Mouse (Mus musculus): ENCODE data around the gene Fam114a2. TPM values are rescaled to one million over a fixed set of nuclear protein-coding genes. Genes with fewer than 3 reads are reported as not detected.
"Not testable (repeated sequence)": the region's sequence is repeated elsewhere in the genome, so short reads cannot be mapped to it uniquely, and the experiment has no call there.

The Fam114a2 gene
- 10 to 100 TPM; 29.7 to 33.1 TPM for total RNA-seq (2021)
- long read RNA-seq, experiment 1, transcript Fam114a2-201 (14 exons, 2,557 nt), result major isoform, 8 of 44 reads
- long read RNA-seq, experiment 1, partial matches to known transcripts, result 1 of 44 reads
- long read RNA-seq, experiment 1, other reads (novel, unspliced or antisense), result 35 of 44 reads
- long read RNA-seq, experiment 2, transcript Fam114a2-201 (14 exons, 2,557 nt), result major isoform, 6 of 44 reads
- long read RNA-seq, experiment 2, partial matches to known transcripts, result 1 of 44 reads
- long read RNA-seq, experiment 2, other reads (novel, unspliced or antisense), result 37 of 44 reads

DNA sequence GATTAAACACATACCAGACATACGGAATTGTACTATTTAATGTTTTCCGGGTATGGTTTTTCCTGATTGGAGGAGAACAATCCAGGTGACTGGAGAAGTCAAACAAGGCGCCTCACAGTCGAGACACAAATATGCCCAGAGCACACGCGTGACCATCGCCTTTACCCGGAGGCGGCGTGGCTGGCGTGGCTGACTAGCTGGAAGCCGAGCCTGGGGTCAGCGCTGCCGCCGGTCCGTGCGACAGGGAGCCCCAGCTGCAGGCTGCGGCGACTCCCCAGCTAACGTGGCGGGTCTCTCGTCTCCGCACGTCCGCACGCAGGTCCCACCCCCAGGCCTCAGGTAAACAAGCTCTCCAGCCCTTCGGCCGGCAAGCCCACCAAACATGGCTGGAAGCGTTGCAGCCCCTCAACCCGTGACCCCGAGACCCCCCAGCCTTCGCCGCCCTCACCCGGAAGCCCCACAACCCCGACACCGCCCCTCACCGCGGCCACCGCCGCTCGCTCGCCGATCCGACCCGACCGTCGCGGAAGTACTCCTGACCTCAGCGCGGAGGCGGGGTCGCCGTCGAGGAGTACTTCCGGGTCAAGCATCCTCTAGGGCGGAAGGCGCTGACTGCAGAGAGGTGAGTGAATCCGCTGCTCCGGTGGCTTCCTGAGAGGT is at the start of gene Fam114a2, which contains the start of gene Mfap3:
Fam114a2 (minus strand) TSS at position 527 of the 660 bp plus-strand sequence.
Mfap3 (plus strand) TSS at position 574 of the 660 bp plus-strand sequence.
- intact Hi-C loops (cut with DNase I), result no loop called here

DNA sequence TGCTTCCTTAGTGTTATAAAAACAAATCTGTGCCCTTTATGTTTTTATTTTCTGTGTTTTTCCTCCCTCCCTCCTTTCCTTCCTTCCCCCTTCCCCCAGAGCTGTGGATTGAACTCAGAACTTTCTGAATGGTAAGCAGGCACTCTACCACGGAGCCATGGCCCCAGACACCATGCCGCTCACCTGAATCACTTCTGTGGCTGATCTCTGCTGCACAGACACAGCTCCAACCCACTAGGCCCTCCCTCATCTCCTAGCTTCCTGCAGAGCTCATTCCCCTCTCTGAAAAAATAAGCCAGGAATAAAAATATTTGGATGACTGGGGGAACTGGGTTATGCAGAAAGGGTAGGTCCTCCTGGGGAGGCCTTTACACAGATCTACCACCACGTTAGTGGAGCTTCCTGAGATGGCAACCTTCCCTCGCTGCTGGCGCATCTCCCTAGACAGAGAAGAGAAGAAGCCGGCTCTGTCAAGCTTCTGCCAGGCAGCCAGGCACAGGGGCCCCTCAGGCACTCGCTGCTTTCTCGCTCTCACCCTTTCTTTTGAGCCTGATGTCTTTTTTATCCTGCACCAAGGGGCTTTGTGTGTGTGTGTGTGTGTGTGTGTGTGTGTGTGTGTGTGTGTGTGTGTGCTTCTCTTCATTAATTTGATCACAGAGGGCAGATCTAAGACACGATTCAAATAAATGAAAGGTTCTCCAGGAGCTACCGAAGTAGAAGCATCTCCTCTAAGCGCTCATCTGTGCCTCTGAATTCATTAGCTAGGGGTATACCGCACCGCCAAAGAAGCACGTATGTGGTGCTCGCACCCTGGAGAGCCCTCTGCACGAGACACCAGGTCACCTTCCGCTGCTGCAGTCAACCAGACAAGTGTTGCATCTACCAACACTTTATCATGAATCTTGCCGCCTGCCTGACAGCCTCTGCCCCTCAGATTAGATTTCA is 47.9 kb upstream of the Fam114a2 start:
- peak in 1 of 2 experiments; percentile 16 for DNase-seq (ENCODE audit: low spot score in 2 of 2)
- intact Hi-C loops (cut with DNase I), result no loop called here

More for the DNA sequence above, at the start of gene Fam114a2, which contains the start of gene Mfap3:
- DNase-seq (ENCODE audit: low spot score in 2 of 2), result peak; percentile 84 to 92

DNA sequence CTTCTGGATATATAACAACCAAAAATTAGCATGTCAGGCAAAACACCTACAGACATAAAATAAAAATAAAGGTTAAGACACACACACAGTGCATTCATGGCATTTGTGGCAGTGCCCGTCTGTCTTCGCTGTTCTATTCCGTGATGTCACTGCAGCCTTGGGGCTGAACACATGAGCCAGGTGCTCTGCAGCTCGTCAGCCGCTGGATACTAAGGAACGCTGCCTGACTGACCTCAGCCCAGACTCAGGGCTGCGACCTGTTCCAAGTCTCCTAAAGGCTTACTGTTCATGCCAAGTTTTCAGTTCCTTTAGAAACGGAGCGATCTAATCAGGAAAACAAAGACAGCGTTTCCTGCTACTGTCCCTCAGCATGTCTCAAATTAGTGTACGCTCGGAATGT is 46.1 kb upstream of the Fam114a2 start:
- intact Hi-C loops (cut with DNase I), result no loop called here
- DNase-seq (ENCODE audit: low spot score in 2 of 2), result no peak

DNA sequence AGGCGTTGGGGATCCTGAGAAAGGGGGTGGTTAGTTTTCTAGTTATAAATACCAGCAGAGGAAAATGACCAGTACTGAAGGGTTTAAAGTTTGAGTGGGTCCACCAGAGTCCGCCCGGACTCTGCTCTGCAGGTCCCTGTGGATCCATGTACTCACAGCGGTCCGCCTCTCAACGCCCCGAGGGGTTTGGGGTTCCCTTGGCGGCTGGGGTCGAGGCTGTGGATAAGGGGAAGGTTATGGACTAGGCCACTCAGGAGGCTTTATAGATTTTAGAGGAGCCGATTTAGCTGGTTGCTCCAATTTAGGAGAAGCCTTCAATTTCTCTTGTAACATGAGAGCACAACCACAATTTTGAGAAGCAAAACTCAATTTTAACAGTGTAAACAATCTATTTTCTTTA is 39.5 kb upstream of the Fam114a2 start:
- intact Hi-C loops (cut with DNase I); DNase-seq (ENCODE audit: low spot score in 2 of 2): not testable (repeated sequence)

DNA sequence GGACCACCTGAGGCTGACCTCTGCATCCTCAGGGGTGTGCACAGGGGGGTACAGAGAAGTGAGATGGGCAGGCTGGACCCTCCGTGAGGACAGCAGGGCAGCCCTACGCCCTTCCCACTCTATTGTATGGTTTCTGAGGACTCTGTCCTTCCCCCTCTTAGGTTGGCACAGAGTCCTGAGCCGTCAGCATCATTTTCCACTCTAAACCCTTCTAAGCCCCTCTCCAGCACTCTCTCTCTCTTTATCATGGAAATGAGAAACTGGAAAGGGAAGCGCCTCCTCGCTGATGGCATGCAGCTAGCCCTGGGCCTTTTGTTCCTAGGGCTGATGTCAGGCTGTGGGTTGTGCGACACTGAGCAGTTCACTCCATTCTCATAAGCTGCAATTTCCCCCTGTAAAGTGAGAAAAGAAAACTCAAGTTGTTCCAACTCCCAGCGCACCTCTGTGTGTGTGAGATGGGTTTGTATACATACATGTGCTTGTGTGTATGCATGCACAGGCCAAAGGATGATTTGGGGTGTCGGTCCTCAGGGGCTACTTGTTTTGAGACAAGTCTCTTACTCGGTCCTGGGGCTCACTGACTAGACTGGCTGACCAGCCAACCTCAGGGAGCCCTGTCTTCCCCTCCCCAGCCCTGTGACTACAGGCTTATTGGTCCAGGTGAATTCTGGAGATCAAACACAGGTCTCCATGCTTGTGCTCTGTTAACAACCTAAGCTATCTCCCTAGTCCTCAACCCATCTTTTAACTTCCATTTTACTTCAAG is 34.8 kb upstream of the Fam114a2 start:
- intact Hi-C loops (cut with DNase I), result no loop called here
- no peak for DNase-seq (ENCODE audit: low spot score in 2 of 2)

DNA sequence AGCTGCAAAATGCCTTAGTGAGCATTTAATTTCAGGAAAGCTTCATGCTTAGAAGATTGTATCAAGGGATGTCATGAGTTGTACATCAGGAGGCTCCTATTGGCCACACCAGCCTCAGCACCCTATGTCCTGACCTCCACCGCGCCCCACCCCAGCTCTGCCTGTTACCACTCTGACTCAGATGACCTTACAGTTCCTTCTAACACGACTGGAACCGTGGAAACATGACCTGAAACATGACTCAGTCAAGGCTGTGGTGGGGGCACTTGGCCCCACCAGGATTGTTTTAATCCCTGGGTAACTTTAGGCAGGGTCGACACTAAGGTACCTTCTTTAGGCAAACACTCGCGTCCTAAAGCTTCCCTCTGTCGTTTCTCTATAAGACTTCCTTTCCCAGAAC is 32.6 kb upstream of the Fam114a2 start:
- DNase-seq (ENCODE audit: low spot score in 2 of 2), result no peak
- intact Hi-C loops (cut with DNase I), result no loop called here

DNA sequence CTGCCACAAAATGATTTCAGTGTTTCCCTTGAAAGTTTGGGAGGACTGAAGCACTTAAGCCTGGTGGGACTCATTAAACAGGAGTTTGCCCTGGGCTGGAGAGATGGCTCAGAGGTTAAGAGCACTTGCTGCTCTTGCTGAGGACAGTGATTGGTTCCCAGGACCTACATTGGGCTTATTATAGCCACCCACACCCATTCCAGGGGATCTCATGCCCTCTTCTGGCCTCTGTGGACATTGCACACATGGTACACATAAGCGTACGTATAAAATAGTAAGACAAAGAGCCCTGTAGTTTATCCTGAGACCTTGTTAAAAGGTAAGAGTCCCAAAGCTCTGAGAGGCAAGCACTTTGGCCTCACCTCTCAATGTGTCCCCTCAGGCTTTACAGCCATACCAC is 31.8 kb upstream of the Fam114a2 start:
- intact Hi-C loops (cut with DNase I), result no loop called here

DNA sequence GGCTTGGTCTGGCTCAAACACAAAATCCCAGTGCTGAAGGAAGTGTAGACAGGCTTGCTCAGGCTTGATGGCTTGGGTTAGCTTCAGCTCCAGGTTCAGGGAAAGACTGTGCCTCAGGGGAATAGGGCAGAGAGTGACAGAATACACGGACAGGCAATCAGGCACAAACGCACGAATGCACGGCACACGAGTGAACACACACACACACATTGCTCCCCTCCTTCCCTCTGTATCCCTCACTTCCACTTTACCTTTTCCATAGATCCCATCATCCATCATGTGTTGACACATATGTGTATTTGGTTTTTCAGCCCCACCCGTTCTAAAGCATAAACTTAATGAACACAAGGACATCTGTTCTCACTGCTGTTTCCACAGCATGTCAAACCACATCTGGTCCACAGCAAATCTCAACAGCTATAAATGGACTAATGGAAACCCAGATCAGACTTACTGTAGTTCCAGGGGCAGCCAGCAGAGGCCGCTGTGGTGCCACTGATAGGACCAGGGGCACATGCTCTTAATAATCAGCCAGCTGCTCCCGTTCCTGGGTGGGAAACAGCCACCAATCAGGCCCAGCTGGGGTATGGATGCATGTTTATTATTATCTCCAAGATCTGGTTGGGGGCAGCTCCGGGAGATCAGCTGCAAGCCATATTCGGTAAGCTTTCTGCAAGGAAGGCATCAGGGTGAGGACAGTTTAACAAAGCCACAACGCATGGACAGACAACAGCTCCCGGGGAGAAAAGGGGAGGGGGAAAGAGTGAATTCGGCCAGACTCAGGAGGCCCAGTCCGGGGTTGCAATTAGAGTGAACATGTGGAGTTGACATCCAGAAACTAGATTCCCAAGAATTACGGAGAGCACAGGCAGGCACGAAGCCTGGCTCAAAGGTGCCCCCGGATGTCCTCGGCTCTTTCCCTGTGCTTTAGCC is 30.5 kb upstream of the Fam114a2 start:
- intact Hi-C loops (cut with DNase I), result loop anchor here (1.0 to 5.0 kb wide), 4 partner anchors 78 to 383 kb away; partner anchors contain the start of gene Galnt10
- peak; percentile 82 to 86 for DNase-seq (ENCODE audit: low spot score in 2 of 2)

More for the DNA sequence above, 31.8 kb upstream of the Fam114a2 start:
- no peak for DNase-seq (ENCODE audit: low spot score in 2 of 2)

DNA sequence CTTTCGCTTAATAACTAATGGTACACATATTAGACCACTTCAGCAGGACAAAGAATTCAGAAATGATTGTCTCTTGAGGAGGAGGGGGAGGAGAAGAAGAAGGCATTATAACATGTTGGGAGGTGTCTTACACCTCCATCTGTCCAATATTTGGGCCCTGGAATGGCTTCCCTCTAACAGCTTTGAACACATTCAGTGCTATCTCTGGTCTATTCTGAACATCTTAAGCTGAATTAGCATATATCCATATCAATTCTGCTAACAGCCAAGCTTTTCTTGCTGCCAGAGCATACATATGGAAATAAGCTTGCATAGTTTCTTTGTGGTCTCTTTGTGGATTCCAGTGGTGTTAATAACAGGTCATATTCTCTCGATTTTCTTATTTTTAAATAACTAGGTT is 22.3 kb upstream of the Fam114a2 start:
- no peak for DNase-seq (ENCODE audit: low spot score in 2 of 2)
- intact Hi-C loops (cut with DNase I), result no loop called here

DNA sequence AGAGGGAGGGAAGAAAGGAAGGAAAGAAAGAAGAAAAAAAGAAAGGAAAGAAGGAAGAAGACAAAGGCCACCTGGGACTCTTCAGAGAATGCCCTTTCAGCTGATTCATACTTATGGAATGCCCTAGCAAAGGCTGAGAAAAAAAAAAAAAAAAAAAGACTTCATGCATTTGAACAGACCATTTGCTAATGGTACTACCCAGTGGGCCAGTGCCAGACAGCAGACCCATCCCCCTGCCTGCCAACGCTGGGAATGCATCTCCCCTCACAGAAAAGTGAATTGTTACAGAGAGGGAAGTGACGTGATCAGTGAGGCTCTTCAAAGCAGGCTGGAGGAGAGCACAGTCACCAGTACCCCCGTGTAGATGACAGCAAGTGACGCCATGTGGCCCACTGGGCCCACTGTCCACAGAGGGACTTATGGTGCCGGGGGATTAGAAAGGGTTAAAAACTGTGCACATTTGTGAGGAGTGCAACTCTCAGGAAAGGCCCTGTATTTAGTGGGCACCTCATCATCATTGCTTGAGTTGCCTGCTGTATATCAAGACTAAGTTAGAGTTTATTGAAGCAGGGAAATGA is 21.5 kb upstream of the Fam114a2 start:
- no peak for DNase-seq (ENCODE audit: low spot score in 2 of 2)
- intact Hi-C loops (cut with DNase I), result no loop called here

DNA sequence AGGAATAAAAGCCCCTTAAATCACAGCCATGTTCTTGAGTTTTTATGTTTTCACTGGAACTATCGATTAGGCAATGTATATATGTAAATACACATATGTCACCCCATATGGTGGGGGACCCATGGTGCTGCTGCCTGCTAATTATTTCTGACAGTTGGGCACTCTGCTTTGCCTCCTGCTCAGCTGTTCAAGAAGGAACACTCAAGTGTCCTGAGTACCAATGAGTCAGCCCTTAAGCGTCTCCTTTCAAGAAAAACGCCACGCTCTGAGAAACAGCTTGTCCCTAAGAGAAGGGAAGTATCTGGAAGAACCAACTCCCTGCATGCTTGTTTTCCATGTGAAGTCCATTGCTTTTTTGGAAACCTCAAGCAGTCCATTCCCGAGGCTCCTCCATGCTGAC is 17.5 kb upstream of the Fam114a2 start:
- no peak for DNase-seq (ENCODE audit: low spot score in 2 of 2)
- intact Hi-C loops (cut with DNase I), result no loop called here

DNA sequence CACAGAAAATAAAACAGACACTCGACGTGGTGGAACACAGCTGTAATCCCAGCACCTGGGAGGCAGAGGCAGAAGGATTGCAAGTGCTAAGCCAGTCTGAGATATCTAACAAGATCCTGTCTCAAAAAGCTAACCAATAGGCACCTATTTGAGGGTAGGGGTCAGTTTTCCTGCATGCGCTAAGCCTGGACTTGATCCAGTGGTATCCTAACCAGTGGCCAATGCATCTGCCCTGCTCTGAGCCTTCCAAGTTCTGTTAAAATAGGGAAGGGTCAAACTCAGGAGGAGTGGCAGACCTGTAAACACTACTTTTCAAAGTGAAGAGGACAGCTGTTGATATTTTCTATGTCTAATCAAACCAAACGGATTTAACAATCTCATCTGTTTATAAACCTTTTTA is 13.9 kb upstream of the Fam114a2 start:
- no peak for DNase-seq (ENCODE audit: low spot score in 2 of 2)
- intact Hi-C loops (cut with DNase I), result no loop called here

DNA sequence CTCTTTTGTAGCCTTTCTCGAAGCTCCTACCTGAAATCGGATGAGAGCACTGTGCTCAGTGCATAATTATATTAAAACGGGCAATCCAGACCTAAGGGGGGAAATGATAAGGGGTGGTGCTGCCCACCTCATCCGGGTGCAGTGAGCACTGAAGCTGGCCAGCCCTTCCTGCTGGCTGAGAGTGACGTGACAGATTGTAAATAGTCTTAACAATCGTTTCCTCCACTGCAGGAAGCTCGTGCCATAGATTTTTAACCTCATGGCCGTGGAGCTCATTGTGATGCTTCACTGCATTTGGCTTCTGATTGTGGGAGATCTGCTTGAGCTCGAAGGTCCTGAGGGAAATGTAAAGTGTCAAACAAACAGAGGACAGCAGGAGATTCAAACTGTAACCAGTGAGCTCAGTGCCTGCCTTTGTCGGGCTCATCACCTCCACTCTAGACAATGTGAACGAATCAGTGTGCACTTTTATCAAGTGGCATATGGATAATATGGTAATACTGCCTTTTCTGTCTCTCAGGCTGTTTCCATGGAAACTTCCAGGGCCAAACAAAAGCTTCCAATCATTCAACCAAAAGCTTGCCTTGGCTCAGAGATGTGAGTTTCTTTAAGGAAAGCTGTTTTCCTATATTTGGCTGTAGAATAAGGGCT is 13.0 kb upstream of the Fam114a2 start:
- DNase-seq (ENCODE audit: low spot score in 2 of 2), result peak in 1 of 2 experiments; percentile 34
- intact Hi-C loops (cut with DNase I), result no loop called here

DNA sequence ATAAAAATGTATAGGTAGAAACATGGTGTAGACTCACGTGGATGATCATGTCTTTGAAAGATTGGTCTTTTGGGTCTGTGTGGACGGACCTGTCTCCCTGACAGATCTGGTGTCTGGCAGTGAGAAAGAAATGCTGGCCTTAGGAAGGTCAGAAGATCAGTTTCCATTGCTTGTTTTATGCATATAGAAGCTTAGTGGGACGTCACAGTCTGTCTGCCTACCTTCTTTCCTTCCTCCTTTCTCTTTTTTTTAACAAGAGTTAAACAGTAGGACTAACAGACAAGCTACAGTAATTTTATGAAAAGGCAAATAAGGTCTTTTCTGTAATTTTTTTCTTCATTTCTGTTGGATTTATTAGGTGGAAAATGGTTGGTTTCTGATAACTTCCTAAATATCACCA is 10.7 kb upstream of the Fam114a2 start:
- intact Hi-C loops (cut with DNase I), result no loop called here

DNA sequence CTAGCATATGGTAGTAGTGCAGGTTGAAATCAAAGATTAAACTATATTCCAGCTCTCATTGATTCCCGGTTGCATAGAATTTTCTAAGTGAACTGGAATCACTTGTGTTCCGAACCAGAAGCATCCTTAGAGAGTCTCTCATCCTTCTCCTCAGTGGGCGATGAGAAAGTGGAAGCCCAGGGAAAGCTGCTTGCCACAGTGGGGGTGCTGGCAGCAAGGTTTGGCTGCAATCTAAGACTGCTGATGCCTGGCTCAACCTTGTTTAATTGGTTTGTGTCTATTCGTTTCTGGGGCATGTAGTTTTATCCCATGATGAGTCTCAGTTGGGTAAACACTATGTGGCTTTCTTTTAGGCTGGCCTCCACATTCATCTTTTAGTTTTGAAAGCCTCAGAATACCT is 9.1 kb upstream of the Fam114a2 start:
- no peak for DNase-seq (ENCODE audit: low spot score in 2 of 2)
- intact Hi-C loops (cut with DNase I), result no loop called here

More for the DNA sequence above, 10.7 kb upstream of the Fam114a2 start:
- DNase-seq (ENCODE audit: low spot score in 2 of 2), result no peak

DNA sequence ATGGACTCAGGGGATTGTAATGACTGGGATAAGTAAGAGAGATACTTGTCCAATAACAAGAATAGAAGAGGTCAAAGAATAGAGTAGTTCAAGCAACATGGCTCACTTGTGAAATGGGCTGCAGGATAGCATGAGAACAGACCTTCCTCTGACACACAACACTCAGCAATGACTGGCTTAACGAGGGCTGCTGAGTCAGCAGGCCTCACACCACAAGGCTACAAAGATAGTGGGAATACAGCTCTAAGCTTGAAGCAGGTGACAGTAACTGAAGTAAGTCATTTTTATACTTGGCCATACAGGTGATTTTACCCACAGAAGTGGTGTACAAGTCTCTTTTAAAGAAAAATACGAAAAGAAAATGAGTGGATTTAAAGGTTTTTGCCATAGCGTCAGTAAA is 7.5 kb upstream of the Fam114a2 start:
- intact Hi-C loops (cut with DNase I), result no loop called here
- no peak for DNase-seq (ENCODE audit: low spot score in 2 of 2)

DNA sequence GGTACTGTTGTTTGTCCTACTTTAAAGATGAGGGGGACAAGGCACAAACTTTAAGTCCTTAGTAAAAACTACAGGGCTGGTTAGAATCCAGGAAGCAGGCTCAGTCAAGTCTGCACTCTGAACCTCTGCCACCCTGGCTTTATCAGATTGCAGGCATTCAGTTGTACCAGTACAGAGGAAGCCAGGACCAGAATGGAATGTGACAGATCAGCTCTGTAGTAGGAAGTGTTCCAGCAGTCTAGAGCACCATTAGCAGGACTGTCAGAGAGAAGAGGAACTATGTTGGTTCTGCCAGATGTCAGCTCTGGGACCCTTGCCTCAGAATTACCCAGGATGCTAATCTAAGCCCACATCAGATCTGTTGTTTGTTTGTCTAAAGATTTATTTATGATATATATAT is 6.2 kb upstream of the Fam114a2 start:
- intact Hi-C loops (cut with DNase I), result no loop called here
- no peak for DNase-seq (ENCODE audit: low spot score in 2 of 2)
